Mouse (Mus musculus) kidney, adult 9 months (tissue): Measurements from ENCODE around the gene Osgin1.
A peak's percentile ranks its signal among the peaks of the same experiment; 100 is the strongest.

Source experiments
- DNase-seq: peaks from one replicate; pipeline ENCODE4 v3.0.0; 2022

Gene Osgin1

DNA sequence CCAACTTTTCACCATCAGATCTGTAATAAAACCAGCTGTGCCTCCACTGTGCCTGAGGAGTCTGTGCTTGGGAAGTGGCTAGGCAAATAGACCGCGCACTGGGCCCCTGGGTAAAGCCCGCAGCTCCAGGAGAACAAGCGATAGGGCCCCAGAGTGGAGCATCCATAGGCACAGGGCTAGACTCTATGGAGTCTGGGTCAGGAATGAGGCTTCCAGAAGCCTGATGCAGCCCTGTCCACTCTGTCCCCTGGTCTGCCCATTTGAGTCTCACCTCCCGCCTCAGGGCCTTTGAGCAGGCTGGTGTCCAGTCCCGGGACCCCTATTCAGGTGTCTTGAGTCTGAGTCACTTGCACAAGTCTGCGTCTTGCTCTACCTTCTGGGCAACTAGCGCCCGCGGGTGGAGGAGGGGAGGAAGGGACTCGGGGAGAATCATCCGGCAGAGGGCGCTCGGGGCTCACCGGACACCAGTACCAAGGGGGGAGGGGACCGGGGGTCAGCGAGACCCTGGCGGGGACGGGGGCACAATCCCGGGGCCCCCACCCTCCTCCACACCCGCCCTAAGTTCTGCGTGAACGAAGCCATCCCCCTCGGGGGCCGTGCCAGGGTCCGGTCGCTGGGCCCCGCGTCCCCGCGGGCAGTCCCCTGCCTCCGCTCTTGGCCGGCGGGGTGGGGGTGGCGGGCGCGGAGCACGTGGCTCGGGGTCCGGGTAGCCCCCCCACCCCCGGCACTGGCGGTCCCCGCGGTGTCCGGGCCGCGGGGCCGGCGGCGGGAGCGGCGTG lies 12.5 kb downstream of the Osgin1 start, which contains the start of gene Necab2:
Gene Necab2 (plus strand): TSS at position 509 of the 779 bp plus-strand sequence.
- DNase-seq, result peak; percentile 90

DNA sequence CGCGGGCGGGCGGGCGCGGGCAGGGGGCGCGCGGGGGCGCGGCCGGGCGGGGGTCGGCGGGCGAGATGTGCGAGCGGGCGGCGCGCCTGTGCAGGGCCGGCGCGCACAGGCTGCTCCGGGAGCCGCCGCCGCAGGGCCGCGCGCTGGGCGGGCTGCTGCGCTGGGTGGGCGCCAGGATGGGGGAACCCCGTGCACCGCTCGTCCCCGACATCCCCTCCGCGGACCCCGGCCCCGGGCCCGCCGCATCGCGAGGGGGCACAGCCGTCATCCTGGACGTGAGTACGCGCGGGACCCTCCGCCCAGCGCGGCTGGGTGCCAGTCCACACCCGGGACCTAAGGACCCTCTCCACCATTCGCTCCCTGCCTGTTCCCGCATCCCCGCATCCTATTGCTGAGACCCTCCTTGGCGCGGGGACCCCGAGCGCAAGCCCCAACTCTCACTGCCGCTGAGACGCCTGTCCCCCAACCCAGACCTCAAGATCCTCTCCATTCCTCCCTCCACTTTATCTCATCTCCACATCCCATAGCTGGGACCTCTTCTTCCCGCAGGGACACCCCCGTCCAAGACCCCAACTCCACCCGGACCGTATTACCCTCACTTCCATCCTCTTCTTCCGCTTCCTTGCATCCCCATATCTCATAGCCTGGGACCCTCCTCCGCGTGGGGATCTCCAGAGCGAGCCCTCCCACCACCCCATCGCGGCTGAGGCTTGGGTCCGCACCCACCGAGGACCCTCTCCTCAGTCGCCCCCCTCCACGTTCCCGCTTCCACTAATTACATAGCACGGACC lies 13.3 kb downstream of the Osgin1 start:
- no peak for DNase-seq

DNA sequence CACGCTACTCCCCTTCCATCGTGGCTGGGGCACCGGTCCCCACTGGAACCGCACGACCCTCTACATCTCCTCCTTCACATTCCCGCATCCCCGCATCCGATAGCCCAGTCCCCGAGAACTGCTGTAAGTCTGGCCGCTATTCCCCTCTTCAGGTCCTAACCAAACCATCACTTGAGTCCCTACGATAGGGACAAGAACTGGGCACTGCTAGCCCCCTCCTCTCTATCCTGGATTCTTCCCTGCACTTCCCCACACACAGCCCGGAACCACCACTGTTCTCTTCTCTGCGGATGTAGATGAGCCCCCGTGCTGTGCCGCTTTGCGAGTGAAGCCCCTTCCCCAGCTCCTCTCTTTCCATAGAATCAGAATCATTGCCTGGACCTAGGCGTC lies 13.9 kb downstream of the Osgin1 start:
- DNase-seq, result no peak

DNA sequence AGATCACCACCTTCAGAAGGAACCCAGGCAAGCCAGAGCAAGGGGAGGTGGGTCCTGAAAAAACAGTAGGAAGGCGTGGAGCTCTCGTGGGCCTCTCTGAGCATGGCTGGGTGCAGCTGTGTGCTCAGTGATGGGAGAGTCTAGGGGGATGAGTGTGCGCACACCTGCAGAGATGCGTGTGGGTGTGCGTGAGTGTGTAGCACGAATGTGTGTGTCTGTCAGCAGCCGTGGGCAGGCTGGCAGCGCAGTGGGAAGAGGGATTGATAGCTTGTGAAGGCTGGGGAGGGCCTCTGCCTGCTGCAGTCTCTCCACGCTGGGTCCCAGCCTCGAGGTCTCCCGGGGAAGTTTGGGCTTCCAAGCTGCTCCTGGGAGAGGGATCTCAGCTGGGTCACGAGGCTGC lies 15.7 kb downstream of the Osgin1 start:
- DNase-seq, result no peak

DNA sequence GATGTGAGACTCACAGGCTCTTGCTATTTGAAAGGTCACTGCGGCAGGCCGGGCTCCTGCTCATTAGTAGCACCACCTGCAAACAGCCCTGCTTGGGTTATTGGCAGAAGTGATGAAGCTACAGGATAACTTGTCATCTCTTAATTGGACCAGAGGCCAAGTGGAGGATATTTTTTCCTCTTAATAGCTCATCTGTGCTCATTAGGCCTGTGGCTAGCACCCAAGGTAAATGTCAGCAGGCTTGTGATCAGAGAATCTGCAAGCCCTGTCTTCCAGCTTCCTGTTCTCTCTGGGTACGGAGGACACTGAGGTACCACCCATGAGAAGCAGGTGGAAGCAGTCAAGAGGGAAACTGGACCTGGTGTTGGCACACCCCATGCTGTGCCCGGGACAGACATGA lies 17.2 kb downstream of the Osgin1 start:
- no peak for DNase-seq

DNA sequence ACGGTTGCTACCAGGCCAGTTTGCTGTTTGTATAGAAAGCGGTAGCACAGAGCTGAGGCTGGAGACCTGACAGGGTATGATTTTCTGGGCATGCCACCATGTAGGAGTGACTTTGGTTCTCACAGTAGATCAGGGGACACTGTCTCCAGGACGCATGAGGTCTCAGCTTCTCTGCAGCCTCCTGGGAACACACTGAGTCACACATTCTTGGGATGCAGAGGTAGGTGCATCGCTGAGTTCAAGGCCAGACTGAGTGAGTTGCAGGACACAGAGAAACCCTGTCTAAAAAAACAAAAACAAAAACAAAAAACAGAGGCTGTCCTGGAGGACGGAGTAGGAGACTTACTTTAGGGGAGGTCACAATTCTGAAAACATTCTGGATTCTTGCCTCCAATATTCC lies 19.0 kb downstream of the Osgin1 start:
- DNase-seq, result no peak

DNA sequence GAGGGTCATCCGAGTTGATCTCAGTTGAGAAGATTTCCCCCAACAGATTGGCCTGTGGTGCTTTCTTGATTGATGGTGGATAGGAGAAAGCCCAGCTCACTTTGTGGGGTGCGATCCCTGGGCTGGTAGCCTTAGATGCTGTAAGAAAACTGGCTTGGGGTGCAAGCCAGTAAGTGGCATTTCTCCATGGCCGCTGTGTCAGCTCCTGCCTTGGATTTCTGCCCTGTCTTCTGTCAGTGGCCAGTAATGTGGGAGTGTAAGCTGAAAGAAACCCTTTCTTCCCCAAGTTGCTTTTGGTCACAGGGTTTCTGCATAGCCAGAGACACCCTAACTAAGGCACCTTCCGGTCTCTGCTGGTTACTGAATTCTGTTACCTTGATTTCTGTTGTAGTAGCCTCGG lies 22.1 kb downstream of the Osgin1 start:
- DNase-seq, result no peak

DNA sequence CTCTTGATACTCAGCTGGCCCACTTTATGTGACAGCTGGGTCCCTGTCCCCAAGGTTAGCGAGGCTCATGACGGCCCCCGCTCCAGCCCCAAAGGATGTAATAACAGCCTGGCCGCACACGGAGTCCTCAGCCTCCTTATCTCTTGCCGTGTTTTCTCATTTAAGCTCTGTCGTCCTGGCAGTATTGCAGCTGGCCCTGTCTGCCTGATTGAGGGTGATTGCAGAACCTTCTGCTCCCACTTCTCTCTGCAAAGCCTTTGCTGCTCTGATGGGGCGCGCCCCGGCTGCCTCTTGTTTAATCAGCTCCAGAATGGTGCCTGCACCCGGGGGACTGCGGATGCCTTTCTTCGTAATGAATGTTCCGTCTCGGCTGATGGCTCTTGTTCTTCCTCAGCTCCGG lies 25.8 kb downstream of the Osgin1 start:
- no peak for DNase-seq

DNA sequence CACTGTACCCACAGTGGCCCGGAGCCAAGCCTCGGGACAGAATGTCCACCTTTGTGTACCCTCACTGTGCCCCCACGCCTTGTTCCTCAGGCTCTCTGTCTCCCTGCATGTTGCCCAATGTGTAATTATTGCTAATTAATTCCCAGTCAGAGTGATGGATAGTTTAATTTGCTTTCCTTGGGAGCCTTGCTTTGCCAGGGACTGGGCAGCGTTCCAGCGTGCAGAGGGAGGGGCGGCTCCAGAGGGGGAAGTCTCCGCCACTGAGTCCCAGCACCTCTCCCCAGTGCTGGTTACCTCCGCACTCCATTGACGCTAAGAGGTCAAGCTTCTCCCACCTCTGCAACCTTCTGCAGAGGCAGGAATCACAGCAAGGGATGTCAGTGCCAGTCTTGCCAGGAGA lies 27.4 kb downstream of the Osgin1 start:
- DNase-seq, result no peak

DNA sequence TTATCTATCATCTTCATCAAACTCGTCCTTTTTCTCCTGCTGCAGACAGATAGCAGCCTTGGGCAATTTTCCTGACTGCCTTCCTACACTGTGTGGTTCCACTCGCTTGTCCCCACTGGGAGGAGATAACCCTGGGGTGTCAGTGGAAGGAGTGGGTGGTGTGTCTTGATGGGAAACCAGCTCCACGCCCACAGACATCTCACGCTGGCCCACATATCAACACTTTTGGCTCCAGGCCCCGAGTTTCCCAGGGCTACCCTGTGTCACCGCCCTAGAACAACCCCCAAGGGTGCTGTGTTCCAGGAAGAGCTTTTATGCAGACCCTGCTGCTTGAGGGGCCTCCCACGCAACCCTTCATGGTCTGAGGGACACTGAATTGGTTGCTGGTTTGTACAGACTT lies 29.8 kb downstream of the Osgin1 start:
- DNase-seq, result no peak

DNA sequence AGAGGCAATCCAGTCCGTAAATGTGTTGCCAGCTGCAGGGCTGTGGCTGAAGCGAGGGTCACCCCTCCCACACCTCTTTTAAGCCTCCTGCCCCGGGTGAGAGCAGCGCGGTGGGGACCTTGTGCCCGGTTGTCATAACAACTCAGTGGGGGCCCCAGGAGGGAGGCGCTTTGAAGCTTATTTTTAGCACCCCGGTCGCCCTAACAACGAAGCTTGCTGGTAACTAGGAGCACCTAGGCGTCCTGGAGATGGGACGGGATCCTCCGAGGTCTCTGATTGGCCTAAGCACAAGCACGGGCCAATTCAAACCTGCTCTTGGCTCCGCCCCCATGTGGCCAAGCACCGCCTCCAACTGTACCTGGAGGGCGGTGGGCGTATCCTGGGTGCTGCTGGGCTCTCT lies 32.2 kb downstream of the Osgin1 start:
- DNase-seq, result no peak

DNA sequence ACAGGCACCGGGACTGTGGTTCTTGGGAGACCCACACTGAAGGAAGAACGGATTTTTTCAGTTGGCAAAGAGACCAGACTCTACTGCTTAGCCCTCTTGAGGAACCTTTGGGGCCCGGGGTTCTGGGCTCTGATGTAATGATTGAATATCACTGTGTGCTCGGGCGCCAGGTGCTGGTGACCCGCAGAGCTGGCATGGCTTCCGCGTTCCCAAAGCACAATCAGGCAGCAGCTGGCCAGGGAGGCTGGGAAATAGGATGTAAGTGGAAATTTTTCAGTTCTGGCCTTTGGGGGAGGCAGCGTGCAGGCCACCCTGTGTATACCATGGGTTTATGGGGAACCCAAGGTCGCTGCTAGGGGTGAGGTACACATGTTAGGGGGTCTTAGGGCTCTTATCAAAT lies 32.9 kb downstream of the Osgin1 start:
- DNase-seq, result no peak

DNA sequence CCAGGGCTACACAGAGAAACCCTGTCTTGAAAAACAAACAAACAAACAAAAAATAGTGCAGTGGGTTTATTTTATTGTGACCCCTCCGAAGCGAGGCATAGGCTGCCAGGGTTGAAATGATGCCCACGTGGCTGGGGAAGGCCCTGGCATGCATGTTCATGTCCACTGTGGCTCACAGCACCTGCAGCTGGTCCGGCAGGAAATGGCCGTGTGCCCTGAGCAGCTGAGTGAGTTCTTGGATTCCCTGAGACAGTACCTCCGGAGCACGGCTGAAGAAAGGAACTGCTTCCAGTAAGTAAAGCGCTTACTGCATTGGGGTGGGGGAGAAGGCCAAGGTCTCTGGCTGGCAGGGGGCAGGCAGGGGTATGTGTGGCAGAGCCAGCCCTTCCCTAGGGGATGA lies 34.2 kb downstream of the Osgin1 start:
- no peak for DNase-seq

DNA sequence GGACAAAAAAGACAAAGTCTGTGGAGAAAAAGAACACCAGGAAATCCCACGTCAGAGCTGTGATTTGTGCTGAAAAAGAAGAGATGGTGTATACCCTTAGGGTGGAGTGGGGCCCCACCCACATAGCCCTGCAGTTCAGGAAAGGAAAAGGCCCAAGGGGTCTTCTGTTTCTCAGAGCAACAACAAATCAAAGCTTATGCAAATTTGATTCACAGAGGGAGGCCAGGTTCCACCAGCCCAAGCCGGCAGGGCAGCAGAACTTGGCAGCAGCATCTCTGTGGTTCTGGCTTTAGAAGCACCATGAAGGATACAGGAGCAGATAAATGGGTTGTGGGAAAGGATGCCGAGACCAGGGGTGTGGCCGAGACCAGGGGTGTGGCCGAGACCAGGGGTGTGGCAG lies 44.8 kb downstream of the Osgin1 start:
- DNase-seq, result no peak

DNA sequence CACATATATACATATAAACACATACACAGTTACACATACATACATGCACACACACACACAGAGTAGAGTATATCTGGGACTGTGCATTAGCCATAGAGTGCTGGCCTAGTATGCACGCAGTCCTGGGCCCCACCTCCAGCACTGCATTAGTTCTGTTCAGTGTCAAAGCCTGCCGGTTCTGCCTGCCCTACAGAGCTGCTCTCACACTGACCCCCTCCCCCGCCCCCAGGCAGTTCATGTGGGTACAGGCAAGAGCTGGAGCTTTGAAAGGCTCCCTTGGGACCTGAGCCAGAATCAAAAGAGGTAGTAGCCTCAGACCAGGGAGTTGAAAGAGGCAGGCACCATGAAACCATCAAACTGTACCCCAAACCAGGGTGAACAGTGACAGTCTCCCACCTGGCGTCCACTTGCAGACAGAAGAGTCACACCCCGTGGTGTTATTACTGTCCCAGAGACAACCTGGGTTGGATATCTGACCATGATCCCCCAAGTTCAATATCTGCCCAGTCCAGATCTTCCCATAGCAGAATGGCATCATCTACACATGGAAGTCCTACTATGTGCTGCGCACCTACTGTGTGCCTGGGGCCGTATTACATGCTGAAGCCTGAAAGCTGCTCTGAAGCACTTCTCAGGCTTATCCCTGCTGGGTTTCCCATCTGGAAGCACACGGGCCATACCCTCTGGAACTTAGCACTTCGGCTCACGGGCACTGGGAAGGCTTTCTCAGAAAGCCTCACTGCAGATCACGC lies 50.4 kb downstream of the Osgin1 start:
- no peak for DNase-seq

DNA sequence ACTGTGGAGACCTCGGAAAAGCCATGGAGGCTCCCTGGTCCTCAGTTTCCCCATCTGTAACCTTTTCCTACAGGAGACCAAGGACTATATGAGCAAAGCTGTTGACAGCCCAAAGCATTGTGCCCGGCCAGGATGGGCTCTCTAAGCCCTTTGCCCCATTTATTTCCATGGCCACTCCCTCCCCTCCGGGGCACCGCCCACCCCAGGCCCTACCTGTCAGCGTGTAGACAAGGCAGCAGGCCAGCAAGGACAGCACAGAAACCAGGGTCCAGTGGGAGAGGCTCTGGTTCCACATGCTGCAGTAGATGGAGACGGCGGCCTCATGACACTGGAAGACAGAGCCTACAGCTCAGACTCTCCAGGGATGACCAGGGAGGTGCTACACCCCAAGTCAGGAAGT lies 53.2 kb downstream of the Osgin1 start:
- DNase-seq, result peak; percentile 19
